Mouse (Mus musculus) right cerebral cortex, adult 18-20 months (tissue): ENCODE measurements around the gene Hexim2.

Source experiments
- DNase-seq: peaks from one replicate; pipeline ENCODE4 v3.0.0; 2022; ENCODE audit warnings: mixed read lengths

Gene Hexim2

GRCm38 (mm10) chr11:103174411-103174832 is 42.2 kb downstream of the Hexim2 start:
- DNase-seq = no peak

GRCm38 (mm10) chr11:103174891-103175391 is 42.7 kb downstream of the Hexim2 start:
- DNase-seq = no peak

- no peak for DNase-seq
Measured at GRCm38 (mm10) chr11:103175688-103176442, 43.6 kb downstream of the Hexim2 start.

- DNase-seq = no peak
Measured at GRCm38 (mm10) chr11:103176510-103176909, 44.3 kb downstream of the Hexim2 start.

- DNase-seq = no peak
Measured at GRCm38 (mm10) chr11:103177216-103177615, 45.0 kb downstream of the Hexim2 start.

GRCm38 (mm10) chr11:103177815-103178485 is 45.7 kb downstream of the Hexim2 start:
- no peak for DNase-seq

- DNase-seq = no peak
Measured at GRCm38 (mm10) chr11:103178748-103179147, 46.5 kb downstream of the Hexim2 start.

- DNase-seq = no peak
Measured at GRCm38 (mm10) chr11:103180426-103180825, 48.2 kb downstream of the Hexim2 start.

GRCm38 (mm10) chr11:103181349-103181748 is 49.1 kb downstream of the Hexim2 start:
- DNase-seq = no peak

- DNase-seq = no peak
Measured at GRCm38 (mm10) chr11:103181911-103182310, 49.7 kb downstream of the Hexim2 start.

- no peak for DNase-seq
Measured at GRCm38 (mm10) chr11:103184891-103185290, 52.7 kb downstream of the Hexim2 start.
